Mouse (Mus musculus): ENCODE results near the gene Zp2. TPM values are rescaled to one million over a fixed set of nuclear protein-coding genes. Genes with fewer than 3 reads are reported as not detected.

The Zp2 gene
- not detected for total RNA-seq (2023)

DNA sequence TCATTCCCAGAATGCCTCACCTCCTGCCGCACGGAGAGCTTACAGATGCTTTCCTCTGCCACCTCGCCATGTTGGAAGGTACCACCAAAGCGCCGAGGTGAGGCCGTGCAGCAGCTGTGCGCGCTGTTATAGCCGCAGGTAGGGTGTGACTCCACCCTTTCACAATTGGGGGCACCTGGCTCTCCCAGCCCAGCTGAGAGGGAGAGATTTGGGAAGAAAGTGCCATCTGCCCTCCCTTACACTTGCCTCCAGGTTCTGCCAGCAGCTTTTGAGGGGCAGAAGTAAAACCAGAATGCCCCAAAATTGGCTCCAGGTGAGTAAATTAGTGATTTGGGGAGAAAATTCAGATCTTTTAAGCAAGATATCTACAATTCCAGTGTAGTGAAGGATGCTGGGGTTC is at the start of gene Zp2:
Zp2 (minus strand) TSS at position 101 of the 400 bp plus-strand sequence.

DNA sequence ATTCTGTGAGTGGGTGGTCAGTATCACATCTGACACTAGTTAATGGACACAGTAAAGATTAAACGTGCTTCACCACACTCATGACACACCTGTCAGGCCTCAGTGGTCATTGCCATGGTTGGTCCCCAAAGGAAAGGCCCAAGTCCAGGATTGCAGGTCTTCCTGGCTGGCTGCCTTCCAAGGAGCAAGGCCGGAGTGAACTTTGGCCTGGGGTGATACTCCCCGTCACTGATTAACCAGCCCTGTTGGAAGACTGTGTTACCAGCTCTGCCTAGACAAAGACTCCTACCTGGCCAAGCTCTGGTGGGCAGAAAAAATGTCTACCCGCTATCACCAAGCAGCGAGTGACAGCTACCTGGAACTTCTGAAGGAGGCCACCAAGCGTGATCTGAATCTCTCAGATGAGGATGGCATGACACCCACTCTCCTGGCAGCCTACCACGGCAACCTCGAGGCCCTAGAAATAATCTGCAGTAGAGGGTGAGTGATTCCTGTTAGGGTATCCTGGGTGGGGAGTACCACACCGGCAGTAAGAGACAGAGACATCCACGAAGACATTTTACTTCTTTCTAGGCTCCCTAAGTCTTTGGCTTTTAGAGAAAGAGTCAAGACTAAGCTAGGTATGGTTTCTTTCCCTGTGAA is 28.6 kb upstream of the Zp2 start, which contains the start of gene Anks4b:
Anks4b (plus strand) TSS at position 256 of the 642 bp plus-strand sequence.

DNA sequence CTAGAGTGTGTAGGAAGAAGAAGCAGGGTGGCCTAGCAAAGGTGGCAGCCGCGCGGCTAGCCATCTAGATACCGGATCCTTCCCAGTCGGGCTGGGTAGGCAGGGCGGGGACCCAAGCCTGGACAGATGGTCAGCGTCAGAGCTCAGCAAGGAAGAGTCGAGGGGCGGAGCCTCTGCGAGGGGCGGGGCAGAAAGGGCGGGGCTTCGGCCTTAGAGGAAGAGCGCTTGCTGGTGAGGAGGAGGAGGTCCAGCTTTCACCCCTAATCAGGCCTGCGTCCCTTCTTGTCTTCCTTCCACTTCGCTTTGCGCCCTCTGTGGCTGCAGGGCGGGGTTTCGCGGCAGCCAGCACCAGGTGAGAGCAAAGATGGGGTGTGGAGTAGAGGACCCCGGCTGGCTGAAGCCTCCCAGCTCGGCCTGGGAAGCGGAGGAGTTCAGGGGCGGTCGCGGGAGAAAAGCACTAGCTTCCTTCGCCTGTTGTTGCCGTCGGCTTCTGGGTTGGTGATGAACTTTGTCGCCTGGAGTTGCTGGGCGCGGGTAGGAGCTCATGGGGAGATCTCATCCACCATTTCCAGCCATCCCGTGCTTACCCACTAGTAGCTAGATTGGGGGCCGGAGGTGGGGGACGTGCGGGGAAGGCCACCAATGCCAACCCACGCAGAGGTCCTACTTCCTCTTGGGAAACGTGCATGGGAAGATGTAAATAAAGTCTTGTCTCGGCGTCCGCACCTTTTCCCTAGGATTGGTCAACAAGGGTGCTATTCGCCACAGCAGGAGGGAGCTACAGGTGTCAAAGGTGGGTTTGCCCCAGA is 42.7 kb downstream of the Zp2 start, which contains the start of gene Tmem159:
Tmem159 (plus strand) TSS at position 190 of the 809 bp plus-strand sequence.

DNA sequence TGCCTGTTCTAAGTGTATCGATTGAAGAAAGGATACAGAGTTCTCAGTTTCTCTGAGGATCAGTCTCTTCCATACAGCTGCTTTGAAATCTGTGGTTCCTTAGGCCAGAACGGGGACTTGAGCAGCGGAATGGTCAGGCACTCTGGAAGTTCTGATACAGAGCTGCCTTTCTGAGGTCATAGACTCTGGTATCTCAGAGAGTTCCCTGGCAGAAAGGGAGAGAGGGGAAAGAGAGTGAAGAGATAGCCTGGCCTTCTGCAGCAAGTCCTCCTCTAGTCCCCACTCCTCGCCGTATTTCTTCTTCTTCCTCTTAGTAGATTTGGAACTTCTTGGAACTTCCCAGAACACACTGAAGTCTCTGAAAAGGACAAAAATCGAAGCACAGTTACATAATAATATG is 49.9 kb downstream of the Zp2 start, which contains the start of gene Dnah3:
Dnah3 (minus strand) TSS at position 101 of the 400 bp plus-strand sequence.

Other genes with a start within 250 kb of the Zp2 start
- 7.2 TPM for gene Lyrm1, start 249.4 kb downstream of the Zp2 start, total RNA-seq (2023)
- gene Dcun1d3, start 249.0 kb downstream of the Zp2 start, total RNA-seq (2023) = 22.2 TPM
- not detected for gene Dnah3, start 50.0 kb downstream of the Zp2 start, total RNA-seq (2023)
- gene Tmem159, start 42.9 kb downstream of the Zp2 start, total RNA-seq (2023) = not detected
- gene Anks4b, start 28.6 kb upstream of the Zp2 start, total RNA-seq (2023) = not detected
- gene Crym, start 56.8 kb upstream of the Zp2 start, total RNA-seq (2023) = not detected
- not detected for gene Abca14, start 58.7 kb upstream of the Zp2 start, total RNA-seq (2023)
- not detected for gene Abca15, start 183.4 kb upstream of the Zp2 start, total RNA-seq (2023)

Data from CD8-positive naive resting alpha-beta T cell, adult 57 days (primary cell).